30 mouse cellular contexts compared by ENCODE assay signal in genomic region chr7:144793296-144793695, GRCm38 (mm10). TPM values are rescaled to one million over a fixed set of nuclear protein-coding genes. Genes with fewer than 3 reads are reported as not detected.
DNase-seq lines count a peak whose midpoint lies in the region; ATAC-seq and TF ChIP-seq lines count a peak whose summit lies in the region.
"Had no signal": no experiment of that assay in that cellular context is flagged by ENCODE, and none has a peak within 500 bp of the region (broad histone marks: within the 10 kb centered on the region; RNA-seq: fewer than 3 reads in every experiment).

No protein-coding gene starts in this region.

- no peaks in the 10 kb centered on the region for H3K9me3 ChIP-seq in kidney, embryonic 15.5 days (replicated peaks)
- H3K9me3 ChIP-seq: hindbrain, embryonic 12.5 days; limb, embryonic 13.5 days; liver, embryonic 12.5 days; midbrain, embryonic 12.5 days; neural tube, embryonic 15.5 days; stomach, embryonic 15.5 days had no signal

- TF ChIP-seq CTCF in layer of hippocampus, adult 2 months (conservative IDR thresholded peaks at IDR 0.05), result no peak

- 54% methylated on average over 10 of the region's 10 CpGs for WGBS in kidney, embryonic 15.5 days

- peaks cover 26% of the 10 kb centered on the region for H3K4me1 ChIP-seq in kidney, embryonic 15.5 days
- H3K4me1 ChIP-seq: stomach, embryonic 15.5 days had no signal

- no peak overlapping the region for H3K4me3 ChIP-seq in kidney, embryonic 15.5 days (replicated peaks)
- H3K4me3 ChIP-seq in layer of hippocampus, adult 2 months, result no peak overlapping the region
- H3K4me3 ChIP-seq: embryonic facial prominence, embryonic 10.5 days; hindbrain, embryonic 12.5 days; limb, embryonic 13.5 days; liver, embryonic 12.5 days; midbrain, embryonic 12.5 days; neural tube, embryonic 15.5 days; stomach, embryonic 15.5 days had no signal

- no peaks in the 10 kb centered on the region for H3K36me3 ChIP-seq in kidney, embryonic 15.5 days
- H3K36me3 ChIP-seq: embryonic facial prominence, embryonic 10.5 days; hindbrain, embryonic 12.5 days; limb, embryonic 13.5 days; liver, embryonic 12.5 days; midbrain, embryonic 12.5 days; neural tube, embryonic 15.5 days; stomach, embryonic 15.5 days had no signal

- H3K27ac ChIP-seq in kidney, embryonic 15.5 days, result 0 out of 2 replicates have a peak overlapping the region, but pooled peaks have one; percentile 14
- H3K27ac ChIP-seq in layer of hippocampus, adult 2 months, result no peak overlapping the region
- H3K27ac ChIP-seq: embryonic facial prominence, embryonic 10.5 days; hindbrain, embryonic 12.5 days; limb, embryonic 13.5 days; liver, embryonic 12.5 days; midbrain, embryonic 12.5 days; neural tube, embryonic 15.5 days; stomach, embryonic 15.5 days had no signal

- no peak overlapping the region for H3K4me2 ChIP-seq in kidney, embryonic 15.5 days
- H3K4me2 ChIP-seq: hindbrain, embryonic 12.5 days; limb, embryonic 13.5 days; liver, embryonic 12.5 days; midbrain, embryonic 12.5 days; neural tube, embryonic 15.5 days; stomach, embryonic 15.5 days had no signal

- no peak overlapping the region for H3K9ac ChIP-seq in kidney, embryonic 15.5 days
- H3K9ac ChIP-seq: hindbrain, embryonic 12.5 days; limb, embryonic 13.5 days; liver, embryonic 12.5 days; midbrain, embryonic 12.5 days; neural tube, embryonic 15.5 days; stomach, embryonic 15.5 days had no signal

- peak; percentile 44; the same call in 1 of the 2 replicates for ATAC-seq in kidney, embryonic 15.5 days (replicated peaks; ENCODE audit: low FRiP score)
- no peak for ATAC-seq in granulocyte monocyte progenitor cell, adult 5-6 weeks (replicated peaks; ENCODE audit: poor library complexity, severe bottlenecking)
- ATAC-seq: CD4-positive, CD25-positive, alpha-beta regulatory T cell, adult 4 months; forebrain, embryonic 16.5 days; liver, embryonic 12.5 days had no signal

- no peaks in the 10 kb centered on the region for H3K27me3 ChIP-seq in kidney, embryonic 15.5 days
- H3K27me3 ChIP-seq: stomach, embryonic 15.5 days had no signal

- DNase-seq in retina, postnatal 1 day, result peak; percentile 26
- DNase-seq in retina, embryonic 14.5 days (ENCODE audit: low spot score), result no peak
- DNase-seq in kidney, postnatal 36 days, result peak; percentile 64 to 80
- DNase-seq in cerebellum, postnatal 14 days, result no peak
- no peak for DNase-seq in right cerebral cortex, postnatal 25 days
- DNase-seq in layer of hippocampus, adult 2 months (ENCODE audit: low spot score in 2 of 2), result no peak
- DNase-seq: adrenal gland, postnatal 25 days; cerebellum, adult 9-11 months; gastrocnemius, postnatal 36 days; layer of hippocampus, postnatal 36 days; lung, adult 18-20 months; lung, postnatal 10 days had no signal

RNA-seq across cellular contexts. Expression of gene Ano1, which starts 41.5 kb away (rescaled TPM):
- 42.1 and 47.8 TPM in 2 replicates for polyA plus RNA-seq in kidney, embryonic 15.5 days (2015; fragmentation: Nextera tagmentation; extraction: Ambion mirVana)
- total RNA-seq in granulocyte monocyte progenitor cell, adult 5-6 weeks (2014; fragmentation: Nextera tagmentation), result not detected in 2 replicates
- not detected in 2 replicates for total RNA-seq in granulocyte monocyte progenitor cell, adult 5-6 weeks (2017)
- 1 to 10 TPM; 2.7 to 3.5 TPM for total RNA-seq in layer of hippocampus, adult 2 months (2021)
- total RNA-seq: megakaryocyte progenitor cell, adult 5-6 weeks had no signal

RNA-seq across cellular contexts. Expression of gene Fgf3, which starts 44.6 kb away (rescaled TPM):
- 0.36 and 0.53 TPM in 2 replicates for polyA plus RNA-seq in kidney, embryonic 15.5 days (2015; fragmentation: Nextera tagmentation; extraction: Ambion mirVana)
- 1.5 and 9.8 TPM in 2 replicates for total RNA-seq in granulocyte monocyte progenitor cell, adult 5-6 weeks (2014; fragmentation: Nextera tagmentation)
- total RNA-seq in granulocyte monocyte progenitor cell, adult 5-6 weeks (2017), result 0.82 and 2.2 TPM in 2 replicates
- under 1 TPM in 1 of 2 experiments, not detected in 1; 0.31 TPM for total RNA-seq in layer of hippocampus, adult 2 months (2021)
- total RNA-seq: gastrocnemius, postnatal 36 days; heart, adult 8-10 months; heart, postnatal 25 days; layer of hippocampus, adult 18-20 months; layer of hippocampus, postnatal 36 days had no signal
- polyA plus RNA-seq: CD4-positive, CD25-positive, alpha-beta regulatory T cell, adult 4 months; heart, embryonic 14.5 days; stomach, embryonic 15.5 days had no signal

RNA-seq across cellular contexts. Expression of gene Fgf4, which starts 53.9 kb away (rescaled TPM):
- polyA plus RNA-seq in kidney, embryonic 15.5 days (2015; fragmentation: Nextera tagmentation; extraction: Ambion mirVana), result 0.14 TPM in 1 of 2 replicates, not detected in the other
- not detected in 2 replicates for total RNA-seq in granulocyte monocyte progenitor cell, adult 5-6 weeks (2014; fragmentation: Nextera tagmentation)
- not detected in 2 replicates for total RNA-seq in granulocyte monocyte progenitor cell, adult 5-6 weeks (2017)
- not detected for total RNA-seq in layer of hippocampus, adult 2 months (2021)
- total RNA-seq: adrenal gland, postnatal 25 days; heart, adult 8-10 months; heart, postnatal 25 days; layer of hippocampus, adult 18-20 months; layer of hippocampus, postnatal 36 days; left cerebral cortex, postnatal 14 days; megakaryocyte progenitor cell, adult 5-6 weeks had no signal
- polyA plus RNA-seq: cortical plate, adult 2 months; forebrain, embryonic 16.5 days; heart, embryonic 14.5 days; liver, embryonic 12.5 days; midbrain, embryonic 12.5 days; neural tube, embryonic 15.5 days; stomach, embryonic 15.5 days had no signal

Comparison
In these comparisons a context has a peak if more than half of its experiments do, and no peak if none do; other contexts are left out.
1. DNase-seq: peak in retina, postnatal 1 day (single experiment) and kidney, postnatal 36 days (2 of 2); none in retina, embryonic 14.5 days (single experiment), cerebellum, postnatal 14 days (0 of 2), right cerebral cortex, postnatal 25 days (single experiment) and layer of hippocampus, adult 2 months (0 of 2).